Mouse (Mus musculus): ENCODE measurements around the gene Tmem242.

DNA sequence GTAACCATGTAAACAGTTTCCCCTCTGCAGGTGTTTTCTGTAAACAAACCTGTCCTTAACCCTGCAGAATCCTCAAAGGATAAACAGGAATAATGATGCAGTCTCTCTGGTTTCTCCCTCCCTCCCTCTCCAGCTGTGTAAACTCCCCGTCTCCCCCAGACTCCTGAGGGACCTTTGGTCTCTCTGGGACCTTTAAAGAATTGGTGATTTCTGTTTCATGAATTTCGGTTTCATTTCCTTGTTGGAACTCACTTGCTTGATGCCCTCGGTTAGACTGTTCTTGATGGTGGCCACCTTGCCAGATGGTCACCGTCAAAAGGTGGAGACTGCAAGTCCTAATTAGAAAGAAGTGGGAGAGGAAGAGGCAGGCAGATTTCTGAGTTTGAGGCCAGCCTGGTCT lies 43.4 kb upstream of the Tmem242 start:
- TF ChIP-seq CTCF (IDR thresholded peaks at IDR 0.05; ENCODE audit: borderline replicate concordance, control insufficient read depth, extremely low read depth, insufficient read depth, low read length, poor library complexity) (no peak), POLR2A (IDR thresholded peaks at IDR 0.05; ENCODE audit: control insufficient read depth, extremely low read depth, insufficient read depth, low read length, poor library complexity) (no peak)
